Mouse (Mus musculus) 416B (cell line): ENCODE results near the gene Rbp4.

Experiments used
- DNase-seq: peaks from one replicate; pipeline ENCODE4 v3.0.0; 2011; ENCODE audit warnings: low read depth

Rbp4 gene

DNA sequence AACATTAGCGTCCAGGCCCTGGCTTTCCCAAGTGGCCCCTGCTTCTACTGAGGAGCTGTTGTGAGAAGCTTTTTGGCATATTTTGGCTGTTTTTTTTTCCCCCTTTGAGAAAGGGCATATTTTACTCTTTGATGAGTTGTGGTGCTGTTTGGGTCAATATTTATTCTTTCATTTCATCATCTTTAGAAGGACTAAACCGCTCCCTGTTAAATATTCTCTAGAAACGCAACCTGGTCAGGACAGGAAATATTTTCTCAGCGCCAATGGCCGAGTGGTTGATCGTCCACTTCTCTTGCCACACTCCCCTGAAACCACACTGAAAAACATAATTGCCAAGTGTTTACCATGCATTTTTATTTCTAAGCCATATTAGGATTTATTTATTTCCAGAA is at the start of gene Rbp4:
Gene Rbp4 (minus strand): TSS at position 63 of the 392 bp plus-strand sequence.
- no peak for DNase-seq

DNA sequence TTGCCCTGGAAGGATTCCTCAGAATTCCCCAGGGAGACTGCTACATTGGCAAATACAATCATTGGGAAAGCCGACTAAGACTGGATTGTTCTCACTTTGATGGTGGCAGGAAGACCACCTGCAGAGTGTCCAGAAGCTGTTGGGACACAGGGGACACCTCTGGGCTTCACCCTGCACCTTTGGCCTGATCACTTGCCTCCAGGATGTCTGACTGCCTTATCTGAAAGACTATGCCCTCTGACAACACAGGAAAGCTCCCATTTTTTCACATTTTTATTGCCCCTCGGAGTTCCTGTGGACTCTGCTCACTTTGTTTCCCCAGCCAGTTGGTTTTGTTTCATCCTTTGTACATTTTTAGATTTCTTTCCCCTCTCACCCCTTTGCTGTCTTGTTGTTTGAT is 39.6 kb upstream of the Rbp4 start:
- DNase-seq = no peak

DNA sequence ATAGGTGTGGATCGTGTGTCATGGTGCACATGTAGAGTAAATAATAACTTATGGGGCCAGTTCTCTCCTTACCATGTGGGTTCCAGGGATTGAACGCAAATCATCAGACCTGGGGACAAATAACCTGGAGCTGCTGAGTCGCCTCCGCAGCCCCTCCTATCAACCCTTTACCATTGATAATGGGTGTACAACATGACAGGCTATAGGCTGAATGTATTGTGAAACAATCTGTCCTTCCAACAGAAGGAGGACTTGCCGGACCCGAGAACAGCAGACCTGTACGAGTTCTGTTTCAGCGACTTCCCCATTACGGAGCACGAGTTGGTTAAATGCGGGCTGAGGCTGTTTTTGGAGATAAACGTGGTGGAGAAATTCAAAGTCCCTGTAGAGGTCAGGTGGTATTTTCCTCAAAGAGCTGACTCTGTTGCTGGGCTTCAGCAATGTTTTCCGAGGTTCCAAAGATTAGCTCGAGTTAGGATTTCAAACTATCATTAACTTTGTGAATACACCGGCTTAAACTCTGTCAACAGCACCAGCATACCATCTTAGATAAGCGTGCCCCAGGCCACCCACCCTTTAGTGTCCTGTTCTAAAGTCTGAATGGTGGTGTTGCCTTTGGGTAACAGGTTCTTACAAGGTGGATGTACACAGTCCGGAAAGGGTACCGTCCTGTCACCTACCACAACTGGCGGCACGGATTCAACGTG is 36.7 kb upstream of the Rbp4 start:
- no peak for DNase-seq

DNA sequence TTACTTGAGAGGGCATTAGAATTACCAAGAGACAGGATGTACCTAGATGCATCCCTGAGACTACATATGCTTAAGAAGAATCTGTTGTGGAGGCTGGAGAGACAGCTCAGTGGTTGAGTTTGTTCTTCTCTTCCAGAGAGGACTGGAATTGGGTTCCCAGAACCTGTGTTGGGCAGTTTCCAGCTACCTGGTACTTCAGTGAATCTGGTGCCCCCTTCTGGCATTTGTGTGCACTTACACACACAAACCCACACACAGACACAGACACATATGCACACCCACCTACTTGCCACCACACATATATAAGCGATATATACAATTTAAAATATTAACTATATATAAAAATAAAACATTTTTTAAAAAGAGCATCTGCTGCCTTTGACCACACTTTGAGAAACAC is 31.2 kb upstream of the Rbp4 start:
- DNase-seq = peak; percentile 21

DNA sequence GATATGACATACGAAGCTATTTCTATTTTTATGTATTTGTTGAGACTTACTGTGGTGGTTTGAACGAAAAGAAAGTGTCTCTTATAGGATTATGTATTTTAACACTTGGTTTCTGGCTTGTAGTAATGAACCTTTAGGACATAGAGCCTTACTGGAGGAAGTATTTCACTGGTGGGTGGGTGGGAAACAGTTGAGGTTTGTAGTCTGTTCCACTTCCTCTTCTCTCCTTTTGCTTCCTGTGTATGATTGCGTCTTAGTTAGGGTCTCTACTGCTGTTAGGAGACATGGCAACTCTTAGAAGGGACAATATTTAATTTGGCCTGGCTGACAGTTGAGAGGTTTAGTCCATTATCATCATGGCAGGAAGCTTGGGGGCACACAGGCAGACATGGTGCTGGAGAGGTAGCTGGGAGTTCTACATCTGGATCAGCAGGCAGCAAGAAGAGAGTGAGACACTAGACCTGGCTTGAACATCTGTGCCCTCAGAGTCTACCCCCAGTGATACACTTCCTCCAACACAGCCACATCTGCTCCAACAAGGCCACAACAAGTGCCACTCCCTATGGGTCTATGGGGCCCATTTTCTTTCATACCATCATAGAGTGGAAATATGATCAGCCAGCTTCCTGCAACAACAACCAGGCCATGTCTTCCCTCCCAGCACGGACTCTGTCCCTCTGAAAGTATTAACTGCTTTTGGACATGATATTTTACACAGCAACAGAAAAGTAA is 18.6 kb upstream of the Rbp4 start:
- DNase-seq = peak; percentile 25

DNA sequence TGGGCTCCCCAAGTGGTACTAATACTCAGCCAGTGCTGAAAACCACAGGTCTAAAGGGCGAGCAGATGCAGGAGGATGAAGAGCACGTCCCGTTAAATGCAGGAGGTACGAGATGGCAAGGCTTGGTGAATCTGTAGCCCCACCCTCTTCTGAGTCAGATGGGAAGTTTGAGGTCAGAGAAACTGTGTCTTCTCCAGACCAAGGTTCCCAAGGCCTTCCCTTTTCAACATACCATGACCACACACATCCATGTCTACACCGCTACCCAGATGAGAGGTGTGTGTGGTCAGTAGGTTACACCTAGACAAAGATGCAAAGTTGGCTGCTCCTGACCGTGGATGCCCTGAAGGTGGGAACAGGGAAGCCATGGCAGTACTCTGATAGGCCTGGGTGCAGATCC is 9.7 kb upstream of the Rbp4 start:
- DNase-seq = peak; percentile 56

DNA sequence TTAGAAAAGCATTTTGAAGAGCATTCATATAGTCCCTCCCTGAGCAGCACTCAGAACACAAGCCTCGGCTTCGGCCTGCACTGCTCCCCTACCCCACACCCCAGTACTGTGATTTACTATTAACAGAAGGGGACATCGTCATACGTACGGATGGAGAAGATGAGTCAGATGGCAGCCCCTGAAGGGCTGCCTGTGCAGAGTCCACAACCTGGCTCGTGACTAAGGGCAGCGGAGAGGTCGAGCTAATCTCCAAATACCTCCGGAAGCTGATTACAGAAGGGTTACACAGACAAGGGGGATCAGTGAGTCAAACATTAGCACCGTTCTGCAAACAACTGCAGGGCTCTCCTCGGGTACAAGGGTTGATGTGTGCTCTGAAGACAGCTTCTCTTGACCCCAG is 8.9 kb upstream of the Rbp4 start:
- peak; percentile 11 for DNase-seq

DNA sequence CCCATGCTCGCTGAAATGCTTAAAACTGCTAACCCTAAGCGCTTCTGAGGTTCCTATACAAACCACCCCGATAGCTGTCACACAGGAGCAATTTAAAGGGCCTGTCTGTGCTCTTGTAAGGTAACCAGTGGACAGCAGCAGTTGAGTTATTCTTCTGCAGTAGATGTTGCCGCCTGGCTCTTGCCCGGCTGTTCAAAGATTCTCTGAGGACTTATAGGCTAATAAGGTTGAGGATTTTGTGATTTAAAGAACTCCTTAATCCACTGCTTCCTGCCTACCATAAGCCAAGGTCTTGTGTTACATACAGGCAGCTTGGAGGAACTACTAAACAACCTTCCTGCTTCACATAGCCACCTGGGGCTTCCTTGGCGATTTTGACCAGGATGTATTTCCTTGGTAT is 7.4 kb upstream of the Rbp4 start, which contains the start of gene Pde6c:
Gene Pde6c (plus strand): TSS at position 301 of the 400 bp plus-strand sequence.
- DNase-seq = no peak

DNA sequence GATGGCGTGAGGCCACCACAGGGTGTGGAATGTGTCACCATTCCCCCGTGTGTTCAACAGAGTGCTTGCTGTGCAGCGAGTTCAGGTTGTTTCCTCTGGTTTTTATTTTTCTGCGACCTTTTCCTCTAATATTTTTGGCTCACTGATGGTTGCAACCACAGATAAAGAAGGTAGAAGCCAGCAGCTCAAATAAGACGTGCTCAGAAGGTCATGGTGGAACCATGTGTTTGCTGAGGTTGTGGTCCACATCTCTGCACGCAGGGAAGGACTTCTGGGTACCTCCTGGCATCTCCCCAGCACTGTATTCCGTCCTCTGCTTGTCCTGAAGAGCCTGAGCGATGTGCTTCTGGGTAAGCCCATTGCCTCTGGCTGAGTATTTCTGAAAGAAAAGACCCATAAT is 1.6 kb upstream of the Rbp4 start:
- DNase-seq = no peak

DNA sequence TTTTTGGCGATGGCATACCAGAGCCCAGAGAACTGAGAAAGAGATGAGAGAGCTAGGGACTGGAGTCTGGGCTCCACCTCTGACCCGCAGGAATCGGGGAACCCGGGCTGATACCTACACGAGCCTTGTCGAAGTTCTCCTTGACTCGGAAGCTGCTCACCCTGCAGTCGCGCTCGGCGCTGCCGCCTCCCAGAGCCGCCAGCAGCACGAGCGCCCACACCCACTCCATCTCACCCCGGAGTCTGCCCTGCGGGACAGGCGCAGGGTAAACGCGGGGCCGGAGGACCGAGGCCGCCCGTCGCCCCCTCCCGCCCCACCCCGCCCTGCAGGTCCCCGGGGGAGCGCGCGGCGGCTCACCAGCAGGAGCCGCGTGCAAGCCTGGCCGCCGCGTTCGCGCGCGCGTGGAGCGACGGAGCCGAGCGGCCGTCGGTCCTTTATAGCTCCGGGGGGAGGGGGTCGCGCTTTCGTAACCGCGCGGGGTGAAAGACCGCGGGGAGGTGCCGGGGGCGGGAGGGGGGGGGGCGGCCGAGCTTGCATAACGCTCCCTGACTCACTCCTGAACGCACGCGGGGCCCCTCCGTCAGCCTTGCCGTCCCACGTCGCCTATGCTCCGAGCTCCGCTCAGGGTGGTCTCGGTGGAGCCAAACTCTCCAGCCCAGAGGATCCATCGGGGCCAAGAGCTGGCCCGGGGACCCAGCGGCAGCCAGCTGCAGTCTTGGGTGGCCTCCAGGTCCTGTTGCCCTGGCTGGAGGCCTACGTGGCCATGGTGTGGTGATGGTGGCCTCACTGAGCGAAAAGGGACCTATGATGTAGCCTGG is 471 bp downstream of the Rbp4 start:
- no peak for DNase-seq

DNA sequence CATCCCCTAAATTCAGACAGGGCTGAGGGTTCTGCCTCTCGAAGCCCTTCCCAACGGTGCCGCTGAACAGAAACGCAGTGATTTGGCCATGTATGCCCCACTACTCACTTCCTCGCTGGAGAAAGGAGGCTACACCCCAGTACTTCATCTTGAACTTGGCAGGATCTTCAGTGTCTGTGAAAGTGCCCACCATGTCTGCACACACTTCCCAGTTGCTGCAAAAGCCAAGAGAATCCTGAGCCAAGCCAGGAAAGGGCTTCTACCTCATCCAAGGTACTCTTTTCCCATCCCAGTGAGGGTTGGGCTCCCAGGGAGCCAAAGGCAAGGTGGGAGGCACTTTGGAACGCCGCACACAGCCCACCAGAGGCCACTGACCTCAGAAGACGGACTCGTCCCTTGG is 1.2 kb downstream of the Rbp4 start:
- DNase-seq = no peak

DNA sequence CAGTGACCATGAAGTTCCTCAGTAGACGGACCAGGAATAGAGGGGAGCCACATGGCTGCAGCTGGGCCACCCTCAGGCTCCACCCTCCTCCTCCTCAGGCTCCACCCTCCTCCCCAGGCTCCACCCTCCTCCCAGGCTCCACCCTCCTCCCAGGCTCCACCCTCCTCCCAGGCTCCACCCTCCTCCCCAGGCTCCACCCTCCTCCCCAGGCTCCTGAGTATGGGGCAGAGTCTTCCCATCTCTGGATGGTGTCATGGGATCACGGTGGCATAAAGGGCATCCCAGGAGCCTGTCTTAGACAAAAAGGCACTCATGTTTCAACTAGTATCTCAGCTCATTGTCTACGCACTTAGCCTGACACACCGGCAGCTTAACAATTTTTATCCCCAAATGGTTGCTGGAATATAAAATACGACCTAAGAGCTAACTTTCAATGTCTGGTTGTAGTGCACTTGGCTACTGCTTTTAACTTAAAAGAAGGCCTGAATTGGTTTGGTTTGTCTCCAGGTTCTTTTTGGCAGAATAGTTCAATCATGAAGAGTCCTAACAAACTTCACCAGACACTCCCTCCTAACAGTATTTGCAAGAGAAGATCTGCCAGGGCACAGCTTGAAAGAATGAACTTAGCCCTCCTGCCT is 4.8 kb downstream of the Rbp4 start:
- DNase-seq = no peak

DNA sequence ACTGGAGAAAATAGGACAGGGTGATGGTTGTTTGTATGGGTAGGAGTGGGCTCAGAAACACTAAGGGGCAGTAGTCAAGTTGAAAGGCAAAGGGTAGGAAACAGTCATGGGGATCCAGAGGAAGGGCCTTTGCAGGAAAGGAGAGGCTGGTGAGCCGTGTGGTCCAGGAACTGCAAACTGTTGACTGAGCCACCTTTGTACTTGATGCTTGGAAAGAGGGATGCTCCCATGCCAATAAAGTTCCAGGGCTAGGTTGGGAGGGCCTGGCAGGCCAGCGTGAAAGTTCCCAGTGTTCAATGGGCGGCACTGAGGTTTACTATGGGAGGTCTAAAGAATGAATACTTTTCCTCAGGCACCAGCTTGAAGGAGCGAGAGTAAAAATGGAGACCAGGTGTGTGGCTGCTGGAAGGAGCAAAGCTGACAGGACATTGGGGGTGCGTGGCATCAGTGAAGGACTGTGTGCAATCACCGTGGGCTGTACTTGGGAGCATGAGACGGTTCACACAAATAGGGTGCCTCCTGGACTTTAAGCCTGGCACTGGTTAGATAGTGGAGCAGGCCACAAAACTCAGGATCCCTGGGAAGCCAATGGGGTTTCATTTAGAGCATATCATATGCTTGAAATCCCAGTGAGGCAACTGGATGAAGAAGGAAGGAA is 10.1 kb downstream of the Rbp4 start:
- DNase-seq = no peak

DNA sequence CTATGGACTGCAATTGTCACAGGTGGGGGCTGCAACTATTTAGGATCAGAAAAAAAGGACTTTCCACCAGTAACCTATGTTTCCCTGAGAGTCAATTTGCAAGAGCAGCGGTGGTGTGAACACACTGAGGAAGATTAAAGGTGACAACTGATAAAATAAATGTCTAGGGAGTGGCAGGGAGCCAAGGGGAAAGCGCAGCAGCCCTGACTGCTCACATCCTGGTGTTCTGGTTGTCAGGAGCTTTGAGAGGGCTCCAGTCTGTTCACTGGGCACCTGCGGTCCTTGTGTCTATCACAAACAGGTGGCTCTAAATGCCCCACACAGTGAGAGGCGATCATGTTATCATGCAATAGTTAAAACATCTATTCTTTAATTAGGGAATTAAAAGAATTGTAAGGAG is 12.5 kb downstream of the Rbp4 start:
- DNase-seq = no peak

DNA sequence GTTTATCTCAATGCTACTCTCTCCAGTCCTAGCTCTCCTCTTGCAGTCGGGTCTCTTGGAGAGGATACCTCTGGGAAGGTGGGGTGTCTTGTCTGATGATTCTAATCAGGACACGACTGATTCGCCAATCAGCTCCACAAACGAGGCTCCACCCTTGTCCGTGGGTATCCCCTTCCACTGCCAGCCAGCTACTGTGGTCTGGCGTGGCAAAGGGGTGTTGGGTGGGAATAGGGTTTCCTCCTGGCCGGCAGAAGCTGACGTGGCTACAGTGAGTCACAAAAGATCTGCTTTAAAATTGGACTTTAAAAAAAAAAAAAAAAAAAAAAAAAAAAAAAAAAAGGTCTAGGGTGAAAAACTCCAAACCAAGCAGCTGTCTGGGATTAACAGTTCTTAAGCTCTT is 14.0 kb downstream of the Rbp4 start:
- DNase-seq = peak; percentile 9

DNA sequence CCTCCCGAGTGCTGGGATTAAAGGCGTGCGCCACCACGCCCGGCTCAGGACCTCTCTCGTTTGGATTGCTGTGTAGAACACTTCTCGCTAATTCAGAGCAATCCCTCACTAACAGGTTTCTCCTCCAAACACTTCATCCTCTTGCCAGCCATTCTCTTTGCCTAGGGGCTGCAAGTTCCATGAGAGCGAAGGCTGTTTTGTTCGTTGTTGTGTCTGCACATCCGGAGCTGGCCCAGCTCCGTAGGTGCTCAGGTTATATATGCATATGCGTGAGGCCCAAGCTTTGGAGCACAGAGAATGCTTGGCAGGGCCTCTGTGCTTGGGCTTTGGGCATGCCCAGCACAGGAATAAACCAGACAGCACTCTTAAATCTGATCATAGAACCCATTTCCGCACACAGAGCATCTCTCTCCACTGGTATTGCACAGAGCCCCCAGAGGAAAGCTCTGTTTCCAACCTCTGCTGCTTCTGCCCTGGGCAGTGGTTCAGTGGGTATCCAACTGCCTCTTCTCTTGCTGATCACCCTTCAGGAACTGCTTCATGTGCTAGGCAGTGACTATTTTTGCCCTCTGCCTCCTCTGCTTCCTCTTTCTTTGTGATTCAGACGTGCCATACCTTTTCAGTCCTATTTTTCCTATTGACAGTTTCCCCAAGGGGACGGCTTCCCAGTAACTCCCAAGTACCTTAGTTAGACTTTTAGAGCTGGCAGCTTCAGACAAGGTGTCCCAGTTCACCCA is 15.4 kb downstream of the Rbp4 start:
- peak; percentile 12 for DNase-seq

DNA sequence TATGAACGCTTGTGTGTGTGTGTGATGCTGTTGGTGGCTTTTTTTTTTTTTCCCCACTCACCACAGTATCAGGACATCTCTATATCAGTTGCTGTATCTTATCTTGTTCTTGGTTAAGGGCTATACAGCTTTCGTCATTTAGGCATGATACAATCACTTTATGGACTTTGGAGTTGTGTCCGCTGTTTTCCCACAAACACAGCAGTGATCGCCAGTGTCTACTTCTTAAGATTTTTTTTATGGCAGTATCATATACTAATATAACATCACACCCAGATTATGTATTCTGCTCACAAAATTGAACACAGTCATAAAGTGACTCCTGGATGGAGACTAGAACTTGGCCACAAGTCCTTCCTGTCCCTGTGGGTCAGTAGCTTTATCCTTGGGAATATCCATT is 17.2 kb downstream of the Rbp4 start:
- no peak for DNase-seq

DNA sequence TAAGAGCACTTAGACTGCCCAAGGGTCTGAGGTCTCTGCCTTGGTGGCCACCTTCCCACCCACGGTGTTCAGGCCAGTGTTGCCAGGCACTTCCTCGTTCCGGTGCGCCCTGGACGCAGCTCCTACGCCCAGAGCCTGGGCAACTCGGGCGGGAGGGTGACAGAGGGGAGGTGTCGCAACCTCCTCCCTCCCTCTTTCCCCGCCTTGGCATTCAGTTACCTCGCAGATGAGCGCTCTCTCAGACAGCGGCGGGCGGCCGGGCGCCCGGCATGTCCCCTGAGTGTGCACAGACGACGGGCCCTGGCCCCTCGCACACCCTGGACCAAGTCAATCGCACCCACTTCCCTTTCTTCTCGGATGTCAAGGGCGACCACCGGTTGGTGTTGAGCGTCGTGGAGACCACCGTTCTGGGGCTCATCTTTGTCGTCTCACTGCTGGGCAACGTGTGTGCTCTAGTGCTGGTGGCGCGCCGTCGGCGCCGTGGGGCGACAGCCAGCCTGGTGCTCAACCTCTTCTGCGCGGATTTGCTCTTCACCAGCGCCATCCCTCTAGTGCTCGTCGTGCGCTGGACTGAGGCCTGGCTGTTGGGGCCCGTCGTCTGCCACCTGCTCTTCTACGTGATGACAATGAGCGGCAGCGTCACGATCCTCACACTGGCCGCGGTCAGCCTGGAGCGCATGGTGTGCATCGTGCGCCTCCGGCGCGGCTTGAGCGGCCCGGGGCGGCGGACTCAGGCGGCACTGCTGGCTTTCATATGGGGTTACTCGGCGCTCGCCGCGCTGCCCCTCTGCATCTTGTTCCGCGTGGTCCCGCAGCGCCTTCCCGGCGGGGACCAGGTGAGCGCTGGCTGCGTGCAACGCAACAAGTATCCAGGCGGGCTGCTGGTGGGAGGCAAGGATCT is 28.0 kb downstream of the Rbp4 start, which contains the start of gene Ffar4:
Gene Ffar4 (plus strand): TSS at position 214 of the 901 bp plus-strand sequence.
- DNase-seq = peak; percentile 37

DNA sequence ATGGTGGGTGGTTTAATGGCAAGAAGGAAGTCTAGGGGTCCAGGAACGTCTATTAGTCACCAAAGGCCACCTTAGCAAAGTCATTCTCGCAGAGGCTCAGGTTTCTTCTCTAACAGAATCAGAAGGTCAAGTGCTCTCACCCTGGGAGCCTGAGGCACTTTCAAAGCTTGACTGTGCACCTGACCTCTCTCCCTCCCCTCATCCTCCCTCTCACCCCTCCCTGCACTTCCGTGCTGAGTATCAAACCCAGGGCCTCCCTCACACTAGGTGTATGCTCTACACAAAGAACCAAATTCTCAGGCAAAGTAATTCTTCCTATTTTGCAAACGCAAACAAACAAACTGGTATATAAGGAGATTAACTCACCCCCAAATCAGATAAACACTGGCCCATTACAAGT is 28.9 kb downstream of the Rbp4 start:
- peak; percentile 15 for DNase-seq

DNA sequence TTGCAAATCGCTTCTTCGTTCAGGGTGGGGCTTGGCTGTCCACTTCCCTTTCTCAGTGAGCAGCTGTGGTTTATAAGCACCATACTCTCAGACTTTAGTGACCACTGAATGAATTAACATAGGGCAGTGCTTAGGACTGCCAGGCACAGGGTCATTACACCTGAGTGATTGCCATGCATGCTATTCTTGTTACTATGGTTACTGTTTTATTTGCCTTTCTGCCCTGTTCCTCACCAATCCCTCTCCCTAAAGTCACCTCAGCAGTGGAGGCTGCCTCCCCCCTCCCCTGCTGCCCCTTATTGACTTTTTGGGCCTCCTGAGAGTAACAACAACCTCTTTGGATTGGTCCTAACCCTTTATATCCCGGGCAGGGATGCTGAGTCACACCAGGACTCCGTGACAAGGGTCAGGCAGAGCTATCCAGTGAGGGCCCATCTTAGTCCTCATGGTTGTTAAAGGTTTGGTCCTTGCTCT is 33.5 kb downstream of the Rbp4 start:
- peak; percentile 21 for DNase-seq
